Mouse (Mus musculus) R1 (cell line): Measurements from ENCODE around the gene Dpm3.
"Not testable (repeated sequence)": the region's sequence is repeated elsewhere in the genome, so short reads cannot be mapped to it uniquely, and the experiment has no call there.

ENCODE experiments used
- DNase-seq: peaks from one replicate; pipeline ENCODE4 v3.0.0-alpha.2; 2018; ENCODE audit warnings: low read depth, low spot score

The Dpm3 gene

DNA sequence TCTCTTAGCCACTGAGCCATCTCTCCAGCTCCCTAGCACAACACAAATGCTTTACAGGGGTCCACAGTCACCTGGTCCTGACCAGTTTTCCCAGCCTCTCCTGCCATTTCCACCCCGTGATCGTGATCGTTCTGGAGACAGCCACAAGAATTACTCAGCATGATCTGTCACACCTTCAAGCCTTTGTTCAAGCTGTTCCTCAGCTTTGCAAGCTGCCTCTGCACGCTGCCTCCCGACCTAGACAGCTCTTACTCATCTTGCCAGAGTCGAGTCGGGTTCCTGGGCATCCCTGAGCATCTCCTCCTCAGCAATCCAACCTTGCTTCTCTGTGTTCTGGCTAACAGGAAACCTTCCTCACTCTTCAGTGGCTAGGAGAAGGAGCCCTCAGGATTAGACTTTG, at the start of gene Dpm3:
TSS of gene Dpm3 (plus strand) at position 283 of the 400 bp plus-strand sequence.
- peak; percentile 30 for DNase-seq

DNA sequence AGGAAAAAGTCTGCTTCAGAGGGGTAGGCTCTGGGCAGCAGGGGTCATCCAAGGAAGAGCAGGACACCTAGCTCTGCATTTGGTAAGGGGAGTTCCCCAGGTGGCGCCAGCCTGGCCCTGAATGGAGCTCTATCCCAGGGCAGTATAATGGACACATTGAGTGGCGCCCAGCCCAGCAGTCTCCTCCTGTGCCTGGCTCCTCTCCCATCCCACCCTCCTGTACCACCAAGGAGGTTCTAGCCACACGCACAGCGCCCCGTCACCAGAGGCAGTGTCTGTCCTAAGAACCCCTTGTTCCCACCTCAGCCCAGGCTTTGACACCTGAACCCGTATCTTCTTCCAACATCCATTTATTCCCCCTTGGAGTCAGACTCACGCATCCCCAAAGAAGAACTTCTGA, 49.4 kb upstream of the Dpm3 start:
- DNase-seq = no peak

DNA sequence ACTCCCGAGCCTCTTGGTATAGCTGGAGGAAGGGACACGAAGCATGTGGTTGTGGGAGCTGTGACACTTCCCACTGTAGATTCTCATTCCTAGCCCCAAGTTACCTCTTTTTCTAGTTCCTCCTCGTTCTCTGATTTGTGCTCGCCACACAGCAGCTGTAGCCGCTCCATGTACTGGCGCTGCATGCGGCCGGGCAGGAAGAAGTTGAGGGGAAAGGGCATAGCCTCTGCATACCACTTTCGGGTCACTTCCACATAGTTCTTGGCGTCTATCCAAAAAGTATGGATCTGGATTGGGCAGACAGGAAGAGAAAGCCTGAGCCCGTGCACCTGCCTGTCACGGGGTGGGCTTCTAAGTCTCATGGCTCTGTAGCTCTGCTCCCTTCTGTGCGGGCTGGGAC, 49.0 kb upstream of the Dpm3 start:
- no peak for DNase-seq

DNA sequence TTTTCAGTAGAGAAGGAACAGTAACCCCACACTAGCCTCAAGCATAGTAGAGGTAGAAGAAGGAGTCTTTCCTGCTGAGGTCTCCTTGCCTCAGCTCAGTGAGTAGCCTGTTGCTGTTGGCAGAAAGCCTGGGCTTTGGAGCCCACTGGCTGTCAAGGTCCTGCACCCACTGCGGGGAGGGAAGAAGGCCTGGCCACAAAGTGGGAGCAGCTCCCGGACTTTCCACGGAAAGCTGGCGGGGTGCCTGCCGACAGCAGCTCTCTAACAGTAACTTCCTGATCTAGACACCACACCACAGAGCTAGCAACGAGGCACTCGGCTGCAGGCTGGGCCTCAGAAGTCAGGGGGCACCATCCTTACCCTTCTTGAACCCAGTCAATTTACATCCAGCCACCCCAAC, 48.4 kb upstream of the Dpm3 start:
- DNase-seq = no peak

DNA sequence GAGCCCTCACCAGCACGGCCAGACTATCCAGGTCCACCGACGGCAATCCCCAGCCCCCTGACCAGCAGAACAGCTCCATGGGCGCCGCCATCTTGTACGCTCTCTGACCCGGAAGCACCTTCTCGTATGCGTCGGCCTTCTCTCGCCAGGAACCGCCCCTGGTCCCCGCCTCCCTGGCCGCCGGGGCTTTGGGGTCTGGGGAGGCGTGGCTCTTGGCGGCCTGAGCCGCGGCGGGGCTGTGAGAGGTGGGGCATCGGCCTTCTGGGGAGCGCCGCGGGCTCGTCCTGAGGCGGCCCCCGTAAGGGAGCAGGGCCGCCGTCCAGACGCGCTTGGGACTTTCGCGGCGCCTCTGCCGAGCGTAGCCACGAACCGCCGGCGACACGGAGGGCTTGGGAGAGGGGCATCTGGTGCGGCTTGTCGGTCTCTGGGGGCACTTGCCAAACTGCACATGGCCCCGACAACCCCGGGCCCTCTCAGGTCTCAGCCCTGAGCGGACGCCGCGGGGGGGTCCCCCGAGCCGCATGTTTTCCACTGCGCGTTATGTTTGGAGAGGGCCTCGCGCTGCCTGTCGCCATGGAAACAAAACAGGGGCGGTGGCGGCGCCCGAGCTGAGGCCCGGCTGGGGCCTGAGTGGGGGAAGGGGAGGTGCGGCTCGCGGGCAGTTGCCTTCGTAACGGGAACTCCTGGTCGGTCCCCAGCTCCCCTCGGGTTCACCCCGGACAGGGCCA, 45.2 kb upstream of the Dpm3 start:
- DNase-seq = peak; percentile 96

DNA sequence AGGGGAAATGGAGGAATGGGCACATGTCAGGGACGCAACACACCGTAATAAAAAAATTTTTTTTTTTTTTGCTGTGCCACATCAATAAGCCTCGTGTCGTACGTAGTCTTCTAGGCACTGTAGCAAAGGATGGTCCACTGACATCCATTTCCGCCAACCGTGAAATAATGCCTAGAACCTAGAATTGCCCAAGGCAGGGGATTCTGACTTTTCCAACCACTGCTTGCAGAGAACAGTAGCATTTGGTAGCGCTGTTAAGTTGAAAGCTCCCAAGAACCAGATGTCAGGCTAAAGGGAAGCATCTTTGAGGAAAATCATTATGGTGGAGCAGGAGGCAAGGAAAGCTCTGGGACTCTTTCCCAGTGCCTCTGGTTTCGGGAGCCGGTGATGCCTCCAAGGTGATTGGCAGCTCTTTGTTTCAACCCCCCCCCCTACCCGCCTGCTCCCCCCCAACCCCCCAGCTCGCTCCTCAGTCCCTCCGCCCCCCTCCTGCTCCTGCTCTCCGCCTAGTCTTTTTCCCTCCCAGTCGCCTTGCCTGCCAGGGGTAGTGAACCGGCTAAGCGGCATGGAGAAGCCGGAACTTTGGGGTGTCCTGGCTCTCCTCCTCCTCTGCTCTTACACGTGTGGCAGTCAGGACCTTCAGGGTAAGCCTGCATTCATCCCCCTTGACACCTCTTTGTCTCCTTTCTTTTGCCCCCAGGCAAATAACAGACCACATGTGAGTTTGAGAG, 44.3 kb upstream of the Dpm3 start, which contains the start of gene Thbs3:
TSS of gene Thbs3 (plus strand) at position 500 of the 731 bp plus-strand sequence.
- DNase-seq = no peak

DNA sequence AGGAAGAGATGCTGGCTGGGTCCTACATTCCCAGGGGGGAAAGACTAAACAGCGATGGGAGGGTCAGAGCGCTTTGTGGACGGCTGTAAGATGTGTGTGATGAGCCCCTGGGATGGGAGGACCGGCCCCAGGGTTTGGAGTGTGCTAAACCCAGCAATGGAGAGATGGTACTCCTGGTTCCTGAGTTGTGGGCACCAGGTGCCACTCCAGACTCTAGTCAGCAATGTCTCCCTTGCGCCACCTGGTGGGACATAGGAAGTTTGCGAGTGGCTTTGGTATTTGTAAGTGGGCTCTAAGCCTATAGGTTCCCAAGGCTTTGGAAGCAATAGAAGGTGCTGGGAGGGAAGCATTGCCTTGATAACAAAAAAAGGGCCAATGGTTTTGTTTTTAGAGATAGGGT, 43.3 kb upstream of the Dpm3 start:
- DNase-seq = peak; percentile 94

DNA sequence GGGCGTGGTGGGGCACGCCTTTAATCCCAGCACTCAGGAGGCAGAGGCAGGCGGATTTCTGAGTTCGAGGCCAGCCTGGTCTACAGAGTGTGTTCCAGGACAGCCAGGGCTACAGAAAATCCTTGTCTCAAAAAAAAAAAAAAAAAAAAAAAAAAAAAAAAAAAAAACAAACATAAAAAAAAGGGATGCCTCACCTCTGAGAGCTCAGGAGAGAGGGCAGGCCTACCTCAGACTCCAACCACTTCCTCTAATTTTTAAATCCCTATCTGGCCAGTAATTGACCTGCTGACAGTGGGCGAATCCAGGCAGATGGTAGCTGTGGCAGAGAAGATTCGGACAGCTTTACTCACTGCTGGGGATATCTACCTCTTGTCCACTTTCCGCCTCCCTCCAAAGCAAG, 42.8 kb upstream of the Dpm3 start:
- not testable (repeated sequence) for DNase-seq

DNA sequence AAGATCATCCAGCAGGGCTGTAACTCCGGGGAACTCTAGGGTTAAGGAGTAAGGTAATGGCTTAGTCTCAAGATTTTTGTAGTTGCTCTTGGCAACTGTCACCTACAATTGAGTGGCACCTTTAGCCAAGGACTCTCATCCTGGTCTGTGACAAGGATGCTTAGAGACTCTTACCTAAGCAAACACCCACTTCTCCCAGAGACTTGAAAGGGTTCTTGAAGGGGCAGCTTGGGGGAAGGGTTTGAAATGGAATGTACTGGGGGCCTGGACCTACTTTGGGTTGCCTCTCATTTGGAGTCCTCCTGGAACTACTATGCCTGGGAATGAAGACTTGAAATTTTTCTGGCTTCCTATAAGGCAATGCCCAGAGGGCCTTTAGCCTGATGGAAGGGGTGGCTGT, 40.9 kb upstream of the Dpm3 start:
- DNase-seq = no peak

DNA sequence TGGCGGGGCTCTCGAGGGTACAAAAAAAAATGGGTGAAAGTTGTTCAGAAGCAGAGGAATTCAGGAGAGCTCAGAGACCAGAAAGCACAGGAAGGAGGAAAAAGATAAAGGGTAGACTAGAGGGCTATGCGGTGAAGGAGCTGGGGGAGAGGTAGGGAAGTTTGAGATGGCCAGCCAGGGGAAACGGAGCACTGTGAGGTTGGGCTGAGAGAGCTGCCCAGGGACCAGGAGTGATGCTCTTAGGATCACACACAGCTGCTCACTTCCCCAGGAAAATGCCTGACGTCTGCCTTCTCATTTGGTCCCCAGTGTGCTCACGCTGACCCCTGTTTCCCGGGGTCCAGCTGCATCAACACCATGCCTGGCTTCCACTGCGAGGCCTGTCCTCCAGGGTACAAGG, 39.6 kb upstream of the Dpm3 start:
- no peak for DNase-seq

DNA sequence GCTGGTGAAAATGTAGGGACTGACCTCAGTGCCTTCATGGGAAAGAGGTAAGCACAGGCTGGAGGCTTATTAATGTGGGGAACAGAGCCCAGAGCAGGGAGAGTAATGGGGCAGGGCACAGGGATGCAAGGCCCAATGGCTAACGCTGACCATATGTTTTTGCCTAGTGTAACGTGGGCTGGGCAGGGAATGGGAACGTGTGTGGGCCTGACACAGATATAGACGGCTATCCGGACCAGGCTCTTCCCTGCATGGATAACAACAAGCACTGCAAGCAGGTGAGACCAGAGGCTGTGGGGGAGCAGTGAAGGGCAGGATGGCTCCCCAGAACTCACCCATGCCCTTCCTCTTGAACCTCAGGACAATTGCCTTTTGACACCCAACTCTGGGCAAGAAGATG, 38.0 kb upstream of the Dpm3 start:
- DNase-seq = no peak

DNA sequence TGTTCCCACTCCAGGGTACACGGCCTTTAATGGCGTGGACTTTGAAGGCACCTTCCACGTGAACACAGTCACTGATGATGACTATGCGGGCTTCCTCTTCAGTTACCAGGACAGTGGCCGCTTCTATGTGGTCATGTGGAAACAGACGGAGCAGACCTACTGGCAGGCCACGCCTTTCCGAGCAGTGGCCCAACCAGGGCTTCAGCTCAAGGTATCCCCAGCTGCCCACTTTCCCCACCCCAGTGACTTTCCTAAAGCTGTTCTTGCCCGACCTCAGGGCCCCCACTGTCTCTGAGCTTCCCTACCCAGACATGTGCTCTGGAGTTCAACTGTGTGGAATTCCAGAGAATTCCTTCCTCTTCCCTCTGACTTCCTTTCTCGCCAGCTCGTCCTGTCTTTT, 34.4 kb upstream of the Dpm3 start:
- DNase-seq = peak; percentile 56

DNA sequence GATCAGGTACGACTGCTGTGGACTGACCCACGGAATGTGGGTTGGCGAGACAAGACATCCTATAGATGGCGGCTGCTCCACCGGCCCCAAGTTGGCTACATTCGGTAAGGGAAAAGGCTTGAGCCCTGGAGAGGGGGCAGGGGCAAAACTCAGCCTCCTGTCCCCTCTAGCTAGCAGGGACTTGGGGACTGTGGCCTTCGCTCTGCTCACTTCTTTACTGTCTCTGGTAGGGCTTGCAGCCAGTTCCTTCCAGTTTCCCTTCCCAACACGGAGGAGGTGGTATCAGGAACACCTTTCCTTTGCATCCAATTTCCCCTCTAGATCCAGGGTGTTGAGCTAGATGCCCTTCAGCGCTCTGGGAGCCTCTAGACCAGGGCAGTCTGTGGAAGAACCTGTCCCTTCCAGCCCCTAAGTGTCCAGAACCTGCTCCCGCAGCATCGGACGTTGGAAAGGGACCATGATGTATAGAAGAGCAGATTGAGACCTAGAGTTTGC, 33.8 kb upstream of the Dpm3 start:
- no peak for DNase-seq

DNA sequence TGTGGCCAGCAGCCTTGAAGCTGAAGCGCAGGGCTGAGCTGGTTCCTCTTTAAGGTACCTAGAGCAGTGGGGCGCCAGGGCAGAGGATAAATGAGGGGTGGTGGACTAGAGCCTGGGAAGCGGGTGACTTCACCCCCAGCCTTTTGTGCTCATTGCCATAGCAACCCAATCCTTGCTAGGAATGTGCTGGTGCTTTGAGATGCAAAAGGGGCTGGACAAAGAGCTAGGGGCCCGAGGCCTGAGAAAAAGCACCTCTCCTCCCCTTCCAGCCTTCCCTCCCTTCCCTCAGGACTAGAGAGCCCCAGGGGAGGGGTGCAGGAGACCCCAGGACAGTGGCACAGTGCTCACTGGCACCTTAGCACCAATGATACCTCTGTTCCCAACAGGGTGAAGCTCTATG, 33.2 kb upstream of the Dpm3 start:
- peak; percentile 99 for DNase-seq

DNA sequence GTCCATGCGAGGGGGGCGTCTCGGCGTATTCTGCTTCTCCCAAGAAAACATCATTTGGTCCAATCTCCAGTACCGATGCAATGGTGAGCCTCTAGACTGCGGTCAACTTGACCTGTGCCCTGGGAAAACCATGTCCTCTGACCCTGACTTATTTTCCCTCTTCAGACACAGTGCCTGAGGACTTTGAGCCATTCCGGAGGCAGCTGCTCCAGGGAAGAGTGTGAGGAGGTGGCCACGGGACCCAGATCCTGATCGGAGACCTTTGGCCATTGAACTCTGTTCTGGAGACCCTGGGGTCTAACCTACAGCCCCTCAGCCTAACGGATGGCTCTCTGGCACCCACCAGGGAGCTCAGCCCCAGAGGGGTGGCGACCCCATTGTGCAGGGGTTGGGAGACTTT, 32.8 kb upstream of the Dpm3 start:
- no peak for DNase-seq

DNA sequence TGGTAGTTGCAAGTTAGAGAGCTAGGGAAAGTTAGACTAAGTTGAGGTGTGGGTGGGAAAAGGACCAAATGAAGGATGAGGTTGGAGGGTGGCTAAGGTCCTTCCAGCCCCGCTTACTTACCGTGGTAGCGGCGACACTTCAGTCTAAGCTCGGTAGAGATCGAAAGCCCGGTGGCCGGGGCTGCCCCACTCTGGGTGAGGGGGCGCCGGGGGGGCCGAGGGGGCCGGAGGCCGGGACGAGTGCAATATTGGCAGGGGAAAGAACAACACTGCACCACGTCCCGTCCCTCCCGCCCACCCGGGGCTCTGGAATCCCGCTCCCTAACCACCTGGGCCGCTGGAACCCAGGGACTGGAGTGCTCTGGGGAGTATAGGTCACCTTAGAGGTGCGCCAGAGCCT, 32.3 kb upstream of the Dpm3 start, which contains the start of gene Mtx1:
TSS of gene Mtx1 (minus strand) at position 189 of the 400 bp plus-strand sequence.
- no peak for DNase-seq

DNA sequence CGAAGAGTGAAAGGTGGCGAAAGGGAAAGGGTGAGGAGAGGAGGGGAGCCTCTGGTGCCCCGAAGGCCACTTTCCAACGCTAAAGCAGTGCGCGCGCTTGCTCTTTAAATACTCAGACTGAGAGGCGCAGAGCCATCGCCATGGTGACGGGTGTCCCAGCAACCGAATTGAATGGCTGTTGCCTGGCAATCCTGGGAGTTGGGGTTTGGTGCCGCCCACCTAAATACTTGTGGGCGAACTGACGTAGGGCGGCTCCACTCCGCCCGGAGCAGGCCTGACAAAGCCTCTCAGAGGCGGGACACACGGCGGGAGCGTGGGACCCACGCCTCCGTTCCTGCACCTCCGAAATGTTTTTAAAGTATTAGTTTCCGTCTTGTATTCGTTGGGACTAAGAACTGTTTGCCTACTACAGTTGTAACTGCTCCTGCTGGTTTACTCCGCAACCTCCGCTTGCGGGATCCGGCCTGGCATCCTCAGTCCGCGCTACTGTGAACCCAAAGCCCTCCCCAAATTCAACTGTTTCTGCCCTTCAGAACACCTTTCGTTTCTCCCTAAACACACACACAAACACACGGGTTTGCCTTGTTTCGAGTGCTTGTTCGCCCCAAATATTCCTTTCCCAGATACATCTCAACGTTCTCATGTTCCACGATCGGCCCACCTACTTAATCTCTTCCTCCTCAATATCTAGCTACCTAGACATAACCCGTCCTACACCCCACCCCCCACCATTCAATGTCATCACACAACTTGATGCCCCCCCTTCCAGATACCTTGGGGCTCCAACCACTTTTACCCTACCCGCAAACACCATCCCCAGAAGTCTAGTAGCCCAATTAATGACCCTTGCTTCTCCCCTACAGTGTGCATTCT, 31.6 kb upstream of the Dpm3 start:
- DNase-seq = peak; percentile 99

DNA sequence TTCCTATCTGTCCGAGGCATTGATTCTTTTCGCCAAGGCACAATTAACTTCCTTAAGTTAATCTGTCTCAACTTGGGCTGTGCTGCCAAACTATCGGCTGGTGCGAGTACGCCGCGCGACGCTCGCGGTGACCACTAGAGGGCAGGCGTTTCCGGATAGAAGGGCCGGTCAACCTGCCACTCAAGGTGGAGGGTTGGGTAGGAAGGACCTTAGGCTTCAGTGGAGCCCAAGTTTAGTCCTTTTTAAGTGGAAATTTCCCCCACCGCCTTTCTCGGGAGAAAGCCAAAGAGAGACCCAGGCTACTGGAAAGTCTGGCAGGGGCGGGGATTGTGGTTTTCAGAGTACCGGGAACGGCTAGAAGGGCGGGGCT, 31.0 kb upstream of the Dpm3 start:
- peak; percentile 91 for DNase-seq

DNA sequence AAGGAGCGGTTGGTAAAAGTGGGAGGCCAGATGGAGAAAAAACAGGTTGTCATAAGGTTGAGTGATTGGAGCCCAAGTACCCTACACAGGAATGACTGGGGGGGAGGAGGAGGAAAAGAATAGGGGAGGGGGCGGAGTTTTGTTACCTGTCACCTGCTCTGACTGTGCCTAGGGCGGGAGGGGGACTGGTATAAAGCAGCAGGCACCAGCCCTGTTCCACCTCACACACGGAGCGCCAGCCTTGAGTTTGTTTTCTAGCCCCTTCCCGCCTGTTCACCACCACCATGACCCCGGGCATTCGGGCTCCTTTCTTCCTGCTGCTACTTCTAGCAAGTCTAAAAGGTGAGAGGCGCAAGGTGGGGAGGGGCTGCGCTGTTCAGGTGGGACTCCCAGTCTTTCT, 30.3 kb upstream of the Dpm3 start, which contains the start of gene Muc1:
TSS of gene Muc1 (plus strand) at position 222 of the 400 bp plus-strand sequence.
- DNase-seq = no peak

DNA sequence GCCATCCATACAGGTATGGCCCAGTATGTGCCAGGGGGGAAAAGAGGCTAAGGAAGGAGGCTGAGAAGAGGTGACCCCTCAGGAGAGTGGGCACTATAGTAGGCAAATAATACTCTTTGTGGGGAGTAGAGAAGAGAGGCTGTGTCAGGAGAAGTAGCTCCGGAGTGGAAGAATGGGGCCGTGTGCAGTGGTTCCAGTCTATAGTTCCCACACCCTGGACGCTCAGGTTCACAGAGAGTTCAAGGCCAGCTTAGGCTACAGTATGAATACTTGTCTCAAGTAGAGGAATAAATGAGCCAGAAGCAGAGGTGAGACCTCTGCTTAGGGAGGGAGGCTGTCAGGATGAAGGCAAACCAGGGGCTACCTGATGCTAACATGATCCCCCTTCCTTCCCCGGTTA, 29.9 kb upstream of the Dpm3 start:
- DNase-seq = peak; percentile 88

DNA sequence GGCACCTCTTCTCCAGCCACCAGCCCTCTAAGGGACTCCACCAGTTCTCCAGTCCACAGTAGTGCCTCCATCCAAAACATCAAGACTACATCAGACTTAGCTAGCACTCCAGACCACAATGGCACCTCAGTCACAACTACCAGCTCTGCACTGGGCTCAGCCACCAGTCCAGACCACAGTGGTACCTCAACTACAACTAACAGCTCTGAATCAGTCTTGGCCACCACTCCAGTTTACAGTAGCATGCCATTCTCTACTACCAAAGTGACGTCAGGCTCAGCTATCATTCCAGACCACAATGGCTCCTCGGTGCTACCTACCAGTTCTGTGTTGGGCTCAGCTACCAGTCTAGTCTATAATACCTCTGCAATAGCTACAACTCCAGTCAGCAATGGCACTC, 28.6 kb upstream of the Dpm3 start:
- DNase-seq = no peak

DNA sequence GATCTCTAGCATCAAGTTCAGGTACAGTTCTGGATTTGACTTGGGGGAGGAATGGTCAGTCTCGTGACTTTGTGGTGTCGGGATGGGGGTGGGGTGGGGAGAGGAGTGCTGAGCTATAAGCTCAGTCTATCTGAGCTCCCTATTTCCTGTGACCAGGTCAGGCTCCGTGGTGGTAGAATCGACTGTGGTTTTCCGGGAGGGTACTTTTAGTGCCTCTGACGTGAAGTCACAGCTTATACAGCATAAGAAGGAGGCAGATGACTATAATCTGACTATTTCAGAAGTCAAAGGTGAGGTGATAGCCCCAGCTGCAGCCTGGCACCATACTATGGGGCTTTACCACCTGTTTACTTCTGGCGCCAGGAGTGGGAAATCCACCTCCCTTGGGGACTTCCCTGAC, 27.8 kb upstream of the Dpm3 start:
- DNase-seq = no peak
